Mouse (Mus musculus) liver, embryonic 14.5 days (tissue): ENCODE data around the gene Eif3d. TPM values are rescaled to one million over a fixed set of nuclear protein-coding genes. Genes with fewer than 3 reads are reported as not detected.

ENCODE experiments used
- ATAC-seq: fragments of 200-750 bp; cut with Nextera tagmentation; 2 replicates; pipeline ENCODE4 v1.8.0; 2017; ENCODE audit warnings: moderate number of reproducible peaks, mild to moderate bottlenecking, moderate library complexity; ENCODE audit not compliant: insufficient read depth
- DNase-seq, 3 experiments: peaks; one replicate each; pipeline ENCODE4 v3.0.0-alpha.2; 2012 to 2013; ENCODE audit warnings: low read depth in 3 of 3, low spot score in 3 of 3
- H3K27ac ChIP-seq: fragments of 300-500 bp; sonication (generic); 2 replicates; pipeline ENCODE4 v1.5.1; 2014; ENCODE audit warnings: moderate library complexity, mild to moderate bottlenecking, control low read depth, inconsistent platforms
- H3K27me3 ChIP-seq: fragments of 300-500 bp; sonication (generic); 2 replicates; pipeline ENCODE4 v1.6.1; 2014; ENCODE audit warnings: mild to moderate bottlenecking, low read length, moderate library complexity; ENCODE audit not compliant: control insufficient read depth, insufficient read depth
- H3K36me3 ChIP-seq: fragments of 300-500 bp; sonication (generic); replicated peaks from 2 replicates; pipeline ENCODE4 v1.6.1; 2014; ENCODE audit warnings: low read depth; ENCODE audit not compliant: control insufficient read depth, insufficient read depth
- H3K4me1 ChIP-seq, 2 experiments: fragments of 200-500 bp in 1 of 2; fragments of 300-500 bp in 1 of 2; sonication (generic) in 1 of 2; replicated peaks; 2 replicates each; pipeline ENCODE4 v1.6.1; 2012 to 2014; ENCODE audit warnings: antibody characterized with exemption in 1 of 2, inconsistent platforms in 1 of 2, low read length in 1 of 2; ENCODE audit not compliant: control insufficient read depth in 2 of 2, insufficient read depth in 2 of 2
- H3K4me2 ChIP-seq: fragments of 300-500 bp; sonication (generic); 2 replicates; pipeline ENCODE4 v1.6.1; 2014; ENCODE audit warnings: low read depth, mild to moderate bottlenecking, control low read depth, moderate library complexity
- H3K4me3 ChIP-seq, 2 experiments: fragments of 200-500 bp in 1 of 2; fragments of 300-500 bp in 1 of 2; sonication (generic) in 1 of 2; 2 replicates each; pipeline ENCODE4 v1.5.1; 2012 to 2014; ENCODE audit warnings: low read depth in 2 of 2, low read length in 2 of 2, mild to moderate bottlenecking in 2 of 2, control low read depth in 1 of 2, inconsistent platforms in 1 of 2, moderate library complexity in 1 of 2; ENCODE audit not compliant: insufficient read depth in 1 of 2
- H3K9ac ChIP-seq: fragments of 300-500 bp; sonication (generic); replicated peaks from 2 replicates; pipeline ENCODE4 v1.6.1; 2014; ENCODE audit warnings: mild to moderate bottlenecking, control low read depth, moderate library complexity
- H3K9me3 ChIP-seq: fragments of 300-500 bp; sonication (generic); 2 replicates; pipeline ENCODE4 v1.6.1; 2016; ENCODE audit warnings: low read length, mixed read lengths; ENCODE audit not compliant: control insufficient read depth
- CTCF ChIP-seq: IDR thresholded peaks from 2 replicates; pipeline ENCODE4 v1.5.1; 2016; ENCODE audit warnings: antibody characterized with exemption, low read depth, control low read depth
- EP300 ChIP-seq: IDR thresholded peaks from 2 replicates; pipeline ENCODE4 v1.6.1; 2016; ENCODE audit warnings: antibody characterized with exemption, low read depth
- WGBS: fragments of 180-500 bp; shearing (Covaris S2); extraction: QIAGEN DNeasy Blood & Tissue Kit; methylation state at CpG from one replicate; pipeline ENCODE4 v1.1.7; 2014; ENCODE audit not compliant: insufficient replicate concordance; 5-methylcytosine and 5-hydroxymethylcytosine counted together
- polyA plus RNA-seq, 2 experiments: library from polyadenylated mRNA; depleted of rRNA in 1 of 2; stranded (reverse) in 1 of 2; unstranded in 1 of 2; fragments of >200 nt; fragmentation: Nextera tagmentation in 1 of 2; extraction: Ambion mirVana in 1 of 2; gene quantifications; 2 replicates each; pipeline versions ENCODE4 v1.2.1 to v1.2.3; 2012 to 2014

Eif3d gene
- polyA plus RNA-seq, 2 experiments: 129 to 143 TPM

DNA sequence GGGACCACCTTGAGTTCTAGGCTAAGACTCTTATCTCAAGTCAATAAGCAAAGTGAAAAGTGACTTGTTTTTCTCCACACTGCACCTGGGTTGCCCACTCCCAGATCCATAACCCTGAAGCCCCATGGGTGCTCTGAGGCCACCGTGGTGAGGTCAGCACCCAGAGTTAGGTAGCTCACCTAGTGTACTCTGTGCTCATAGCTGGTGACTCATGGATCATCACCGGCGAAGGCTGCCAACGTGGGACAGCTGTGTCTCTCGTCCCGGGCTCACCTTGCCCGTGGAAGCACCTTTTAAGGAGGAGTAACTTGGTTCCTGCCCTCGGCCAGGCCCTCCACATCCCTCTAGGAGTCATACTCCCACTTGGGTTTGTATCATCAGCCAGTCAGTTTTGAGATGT, 57.6 kb downstream of the Eif3d start:
- no peak overlapping the region for H3K4me3 ChIP-seq
- TF ChIP-seq EP300 (no peak), CTCF (no peak)
- no peaks in the 10 kb centered on the region for H3K9me3 ChIP-seq
- H3K4me1 ChIP-seq: peaks cover 0 to 5% of the 10 kb centered on the region in 2 experiments; a peak in 3 of 4 replicates
- H3K9ac ChIP-seq: no peak overlapping the region
- no peaks in the 10 kb centered on the region for H3K27me3 ChIP-seq
- WGBS: 69% methylated on average over 8 of the region's 8 CpGs
- DNase-seq: no peak
- no peak overlapping the region for H3K27ac ChIP-seq
- H3K36me3 ChIP-seq: peaks cover 8% of the 10 kb centered on the region
- no peak for ATAC-seq
- H3K4me2 ChIP-seq: no peak overlapping the region

DNA sequence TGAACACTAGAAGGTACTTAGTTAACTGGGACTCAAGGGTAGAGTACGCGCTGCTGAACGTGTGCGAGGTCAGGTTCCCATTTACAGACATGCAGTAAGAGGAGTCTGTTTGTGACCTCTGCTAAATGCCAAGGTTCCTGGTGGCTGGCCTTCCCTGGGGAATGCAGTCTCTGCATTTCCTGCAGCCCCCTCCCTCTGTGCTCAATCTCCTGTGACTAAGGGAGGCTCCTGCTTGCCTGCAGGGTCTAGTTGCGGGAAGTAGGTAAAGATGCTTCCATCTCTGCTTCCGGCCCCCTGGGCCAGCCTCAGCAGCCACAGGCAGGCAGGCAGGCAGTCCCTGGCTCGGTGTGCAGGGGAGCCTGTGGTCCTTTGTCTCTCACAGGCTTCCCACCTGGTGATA, 58.0 kb downstream of the Eif3d start:
- H3K27ac ChIP-seq: no peak overlapping the region

DNA sequence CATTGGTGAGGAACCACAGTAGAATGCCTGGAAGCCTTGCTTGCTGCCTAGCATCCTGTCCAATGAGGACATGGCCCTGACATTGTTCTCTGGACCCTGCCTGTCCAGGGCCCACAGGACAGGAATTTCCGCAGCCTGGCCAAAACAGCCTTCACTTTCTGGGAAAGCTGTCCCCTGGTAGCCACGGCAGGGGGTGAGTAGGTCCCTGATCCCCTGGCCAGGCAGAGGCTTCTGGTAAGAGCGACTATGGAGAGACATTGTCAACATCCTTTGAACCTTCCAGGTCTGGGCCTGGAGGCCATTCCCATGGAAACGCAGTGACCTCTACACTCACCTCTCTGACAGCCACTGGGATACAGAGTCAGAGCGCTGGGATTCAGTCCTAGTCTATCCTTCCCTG, 58.6 kb downstream of the Eif3d start:
- 44% methylated on average over 5 of the region's 5 CpGs for WGBS
- Histone ChIP-seq H3K9ac (no peak overlapping the region), H3K4me1 (peaks cover 0 to 5% of the 10 kb centered on the region in 2 experiments; a peak in 3 of 4 replicates), H3K27me3 (no peaks in the 10 kb centered on the region), H3K4me3 (no peak overlapping the region), H3K4me2 (no peak overlapping the region), H3K36me3 (peaks cover 8% of the 10 kb centered on the region), H3K9me3 (no peaks in the 10 kb centered on the region), H3K27ac (no peak overlapping the region)
- peak; percentile 49 for ATAC-seq
- DNase-seq: no peak
- TF ChIP-seq EP300 (no peak), CTCF (no peak)

More for the DNA sequence above, 58.0 kb downstream of the Eif3d start:
- H3K4me2 ChIP-seq: no peak overlapping the region
- 45% methylated on average over 7 of the region's 7 CpGs for WGBS
- peaks cover 0 to 5% of the 10 kb centered on the region in 2 experiments; a peak in 3 of 4 replicates for H3K4me1 ChIP-seq
- DNase-seq (no peak), ATAC-seq (no peak)
- TF ChIP-seq EP300 (no peak), CTCF (no peak)
- no peaks in the 10 kb centered on the region for H3K9me3 ChIP-seq
- H3K36me3 ChIP-seq: peaks cover 8% of the 10 kb centered on the region
- no peak overlapping the region for H3K4me3 ChIP-seq
- H3K9ac ChIP-seq: no peak overlapping the region
- H3K27me3 ChIP-seq: no peaks in the 10 kb centered on the region

DNA sequence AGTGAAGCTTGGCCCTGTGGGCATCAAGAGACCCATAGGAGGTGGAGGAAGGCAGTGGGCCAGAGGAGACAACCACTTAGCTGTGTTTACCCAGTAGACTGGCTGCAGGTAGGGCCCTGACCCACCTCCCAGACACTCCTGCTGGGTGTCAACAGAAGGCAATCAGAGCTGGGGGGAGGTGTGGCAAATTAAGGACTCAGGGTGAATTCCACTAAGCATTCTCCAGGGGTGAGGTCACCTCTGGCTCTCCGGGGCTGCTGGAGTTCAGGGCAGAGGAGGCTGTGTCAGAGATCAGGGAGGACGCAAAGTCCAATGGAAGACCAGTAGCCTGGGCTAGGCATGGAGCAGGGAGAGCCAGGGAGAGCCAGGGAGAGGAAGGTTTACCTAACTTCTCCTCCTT, 59.5 kb downstream of the Eif3d start:
- H3K27me3 ChIP-seq: peaks cover 2% of the 10 kb centered on the region; the same call in 1 of the 2 replicates

More for the DNA sequence above, 59.5 kb downstream of the Eif3d start:
- Histone ChIP-seq H3K4me3 (no peak overlapping the region), H3K27ac (no peak overlapping the region), H3K9ac (no peak overlapping the region), H3K4me1 (peaks cover 0 to 5% of the 10 kb centered on the region in 2 experiments; a peak in 3 of 4 replicates), H3K4me2 (no peak overlapping the region), H3K9me3 (no peaks in the 10 kb centered on the region), H3K36me3 (peaks cover 8% of the 10 kb centered on the region)
- WGBS: 35% methylated on average over 2 of the region's 2 CpGs
- DNase-seq (no peak), ATAC-seq (peak; percentile 31)
- TF ChIP-seq EP300: no peak
- TF ChIP-seq CTCF: no peak

Other genes starting within 250 kb of the Eif3d start
- 0.04 and 0.05 TPM in 2 replicates for gene Apol9b, start 241.8 kb downstream of the Eif3d start, polyA plus RNA-seq (2012; rRNA removed)
- 0.06 TPM in 1 of 2 replicates, not detected in the other for gene Apol9b, start 241.8 kb downstream of the Eif3d start, polyA plus RNA-seq (2014; fragmentation: Nextera tagmentation; extraction: Ambion mirVana)
- gene Apol8, start 213.8 kb downstream of the Eif3d start, polyA plus RNA-seq (2012; rRNA removed): 32.6 and 43.9 TPM in 2 replicates
- gene Apol8, start 213.8 kb downstream of the Eif3d start, polyA plus RNA-seq (2014; fragmentation: Nextera tagmentation; extraction: Ambion mirVana): 12.7 and 13.5 TPM in 2 replicates
- 14.2 and 21.9 TPM in 2 replicates for gene Myh9, start 128.6 kb downstream of the Eif3d start, polyA plus RNA-seq (2012; rRNA removed)
- gene Myh9, start 128.6 kb downstream of the Eif3d start, polyA plus RNA-seq (2014; fragmentation: Nextera tagmentation; extraction: Ambion mirVana): 21.3 and 23.1 TPM in 2 replicates
- 121 and 142 TPM in 2 replicates for gene Txn2, start 41.8 kb downstream of the Eif3d start, polyA plus RNA-seq (2012; rRNA removed)
- 199 and 218 TPM in 2 replicates for gene Txn2, start 41.8 kb downstream of the Eif3d start, polyA plus RNA-seq (2014; fragmentation: Nextera tagmentation; extraction: Ambion mirVana)
- gene Foxred2, start 14.1 kb downstream of the Eif3d start, polyA plus RNA-seq (2012; rRNA removed): 1.2 and 1.3 TPM in 2 replicates
- 1.3 and 1.4 TPM in 2 replicates for gene Foxred2, start 14.1 kb downstream of the Eif3d start, polyA plus RNA-seq (2014; fragmentation: Nextera tagmentation; extraction: Ambion mirVana)
- 0.01 TPM in 1 of 2 replicates, not detected in the other for gene Cacng2, start 149.2 kb upstream of the Eif3d start, polyA plus RNA-seq (2012; rRNA removed)
- not detected in 2 replicates for gene Cacng2, start 149.2 kb upstream of the Eif3d start, polyA plus RNA-seq (2014; fragmentation: Nextera tagmentation; extraction: Ambion mirVana)
- 11.0 and 13.5 TPM in 2 replicates for gene Ift27, start 203.3 kb upstream of the Eif3d start, polyA plus RNA-seq (2012; rRNA removed)
- 37.8 and 40.8 TPM in 2 replicates for gene Ift27, start 203.3 kb upstream of the Eif3d start, polyA plus RNA-seq (2014; fragmentation: Nextera tagmentation; extraction: Ambion mirVana)
- gene Pvalb, start 235.6 kb upstream of the Eif3d start, polyA plus RNA-seq (2012; rRNA removed): not detected in 2 replicates
- gene Pvalb, start 235.6 kb upstream of the Eif3d start, polyA plus RNA-seq (2014; fragmentation: Nextera tagmentation; extraction: Ambion mirVana): not detected in 2 replicates